Mouse (Mus musculus): ENCODE results near the gene Habp2. TPM values are rescaled to one million over a fixed set of nuclear protein-coding genes. Genes with fewer than 3 reads are reported as not detected.

Gene Habp2
- polyA plus RNA-seq, 1 experiment from 2014 or later = 0.14 TPM

- Histone ChIP-seq H3K36me3 (ENCODE audit: control insufficient read depth, insufficient read depth, low read length) (no peaks in the 10 kb centered on the region), H3K27ac (ENCODE audit: low read length) (no peak overlapping the region), H3K4me3 (ENCODE audit: low read depth, low read length) (no peak overlapping the region), H3K27me3 (ENCODE audit: control insufficient read depth, insufficient read depth, low read depth, low read length) (no peaks in the 10 kb centered on the region), H3K4me1 (ENCODE audit: control insufficient read depth, insufficient read depth, low read length) (peaks cover 13% of the 10 kb centered on the region), H3K9ac (ENCODE audit: low read depth, low read length) (no peak overlapping the region), H3K4me2 (ENCODE audit: low read length) (no peak overlapping the region), H3K9me3 (replicated peaks; ENCODE audit: control insufficient read depth, low read length, poor library complexity, severe bottlenecking) (no peaks in the 10 kb centered on the region)
- 92% methylated on average over 7 of the region's 7 CpGs for WGBS
- no peak for ATAC-seq
These were observed 32.3 kb downstream of the Habp2 start for GRCm38 (mm10) chr19:56319219-56319618.

GRCm38 (mm10) chr19:56319629-56320028, 32.7 kb downstream of the Habp2 start:
- no peaks in the 10 kb centered on the region for H3K27me3 ChIP-seq (ENCODE audit: control insufficient read depth, insufficient read depth, low read depth, low read length)
- peaks cover 13% of the 10 kb centered on the region for H3K4me1 ChIP-seq (ENCODE audit: control insufficient read depth, insufficient read depth, low read length)
- no peak overlapping the region; the same call in 1 of the 2 replicates for H3K9ac ChIP-seq (ENCODE audit: low read depth, low read length)
- no peak overlapping the region for H3K27ac ChIP-seq (ENCODE audit: low read length)
- H3K4me2 ChIP-seq (ENCODE audit: low read length) = no peak overlapping the region
- WGBS = 87% methylated on average over 6 of the region's 6 CpGs
- H3K4me3 ChIP-seq (ENCODE audit: low read depth, low read length) = no peak overlapping the region
- ATAC-seq = no peak
- H3K36me3 ChIP-seq (ENCODE audit: control insufficient read depth, insufficient read depth, low read length) = no peaks in the 10 kb centered on the region
- H3K9me3 ChIP-seq (replicated peaks; ENCODE audit: control insufficient read depth, low read length, poor library complexity, severe bottlenecking) = no peaks in the 10 kb centered on the region

DNA sequence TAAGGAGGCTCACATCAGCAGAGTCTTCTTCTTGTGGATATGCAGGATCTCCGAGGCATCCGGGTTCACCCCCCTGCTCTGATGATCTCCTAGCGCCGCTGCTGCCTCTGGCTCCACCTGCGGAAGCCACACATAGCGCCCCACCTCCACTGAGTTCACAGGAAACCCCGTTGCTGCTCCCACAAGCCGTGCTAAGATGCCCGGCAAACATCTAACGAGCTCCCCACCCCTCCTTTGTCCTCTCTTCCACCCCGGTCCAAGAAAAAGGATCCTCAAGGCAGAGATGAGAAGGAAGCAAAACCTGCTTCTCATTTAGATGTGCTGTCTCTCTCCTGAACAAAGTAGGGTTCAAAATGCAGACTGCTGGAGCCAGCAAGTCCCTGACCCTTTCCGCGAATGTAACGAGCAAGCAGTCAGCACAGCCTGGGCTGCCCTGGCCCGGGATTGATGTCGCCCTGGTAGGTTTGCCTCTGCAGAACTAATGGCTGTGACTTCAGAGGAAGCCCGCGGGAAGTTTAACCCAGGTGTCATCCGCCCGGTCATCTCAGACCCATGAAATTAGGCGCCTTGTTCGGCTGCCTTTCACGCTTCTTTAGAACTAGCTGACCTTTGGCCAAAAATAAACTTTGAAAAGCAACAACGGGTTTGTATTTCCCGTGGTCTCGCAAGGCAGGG, 33.4 kb downstream of the Habp2 start:
- Histone ChIP-seq H3K27me3 (ENCODE audit: control insufficient read depth, insufficient read depth, low read depth, low read length) (no peaks in the 10 kb centered on the region), H3K4me1 (ENCODE audit: control insufficient read depth, insufficient read depth, low read length) (peaks cover 13% of the 10 kb centered on the region), H3K4me3 (ENCODE audit: low read depth, low read length) (0 out of 2 replicates have a peak overlapping the region, but pooled peaks have one; percentile 9), H3K9ac (ENCODE audit: low read depth, low read length) (peak overlapping the region; percentile 34; the same call in 1 of the 2 replicates), H3K27ac (ENCODE audit: low read length) (peak overlapping the region; percentile 34; the same call in 1 of the 2 replicates), H3K4me2 (ENCODE audit: low read length) (peak overlapping the region; percentile 44), H3K9me3 (replicated peaks; ENCODE audit: control insufficient read depth, low read length, poor library complexity, severe bottlenecking) (no peaks in the 10 kb centered on the region), H3K36me3 (ENCODE audit: control insufficient read depth, insufficient read depth, low read length) (no peaks in the 10 kb centered on the region)
- WGBS = 18% methylated on average over 26 of the region's 26 CpGs
- peak; percentile 51; the same call in 1 of the 2 replicates for ATAC-seq

GRCm38 (mm10) chr19:56321303-56321920, 34.5 kb downstream of the Habp2 start:
- no peaks in the 10 kb centered on the region for H3K27me3 ChIP-seq (ENCODE audit: control insufficient read depth, insufficient read depth, low read depth, low read length)
- no peak overlapping the region for H3K4me3 ChIP-seq (ENCODE audit: low read depth, low read length)
- peaks cover 20% of the 10 kb centered on the region for H3K4me1 ChIP-seq (ENCODE audit: control insufficient read depth, insufficient read depth, low read length)
- no peak overlapping the region for H3K4me2 ChIP-seq (ENCODE audit: low read length)
- 75% methylated on average over 12 of the region's 12 CpGs for WGBS
- H3K9ac ChIP-seq (ENCODE audit: low read depth, low read length) = no peak overlapping the region
- no peak for ATAC-seq
- H3K9me3 ChIP-seq (replicated peaks; ENCODE audit: control insufficient read depth, low read length, poor library complexity, severe bottlenecking) = no peaks in the 10 kb centered on the region
- no peak overlapping the region for H3K27ac ChIP-seq (ENCODE audit: low read length)
- H3K36me3 ChIP-seq (ENCODE audit: control insufficient read depth, insufficient read depth, low read length) = no peaks in the 10 kb centered on the region

GRCm38 (mm10) chr19:56325676-56326075, 38.7 kb downstream of the Habp2 start:
- peak overlapping the region; percentile 32; the same call in 1 of the 2 replicates for H3K9ac ChIP-seq (ENCODE audit: low read depth, low read length)
- H3K4me1 ChIP-seq (ENCODE audit: control insufficient read depth, insufficient read depth, low read length) = peaks cover 14% of the 10 kb centered on the region
- no peak overlapping the region for H3K27ac ChIP-seq (ENCODE audit: low read length)
- ATAC-seq = no peak
- no peaks in the 10 kb centered on the region for H3K9me3 ChIP-seq (replicated peaks; ENCODE audit: control insufficient read depth, low read length, poor library complexity, severe bottlenecking)
- no peak overlapping the region for H3K4me2 ChIP-seq (ENCODE audit: low read length)
- no peak overlapping the region for H3K4me3 ChIP-seq (ENCODE audit: low read depth, low read length)
- no peaks in the 10 kb centered on the region for H3K36me3 ChIP-seq (ENCODE audit: control insufficient read depth, insufficient read depth, low read length)
- 50% methylated on average over 10 of the region's 10 CpGs for WGBS
- no peaks in the 10 kb centered on the region for H3K27me3 ChIP-seq (ENCODE audit: control insufficient read depth, insufficient read depth, low read depth, low read length)

DNA sequence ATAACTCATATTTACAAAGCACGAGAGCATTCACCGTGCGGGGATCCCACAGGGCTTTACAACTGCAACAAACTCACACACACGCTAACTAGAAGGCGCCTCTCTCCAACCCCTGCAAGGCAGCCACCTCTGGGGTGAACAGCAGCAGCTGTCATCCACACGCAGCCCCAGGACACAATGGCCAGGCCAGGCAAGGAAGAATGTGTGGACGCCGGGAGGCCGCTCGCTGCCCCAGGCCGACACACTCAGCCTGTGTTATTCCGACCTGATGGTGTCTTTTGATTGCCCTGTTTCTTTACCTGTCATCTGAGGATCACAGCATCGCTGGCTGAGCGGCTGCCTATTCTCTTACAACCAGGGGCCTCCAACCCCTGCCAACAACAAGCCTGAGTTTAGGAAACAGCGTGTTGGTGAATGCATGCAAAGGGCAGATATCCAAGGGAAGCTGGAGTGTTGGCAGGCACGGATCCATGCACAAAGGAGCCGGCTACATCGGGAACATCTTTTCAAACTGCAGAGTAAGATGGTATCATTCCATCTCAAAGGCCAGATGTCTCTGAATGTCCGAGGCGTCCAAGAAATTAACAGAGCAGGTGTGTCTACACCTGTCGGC, 39.4 kb downstream of the Habp2 start:
- 33% methylated on average over 21 of the region's 21 CpGs for WGBS
- peak; percentile 52; the same call in 1 of the 2 replicates for ATAC-seq

DNA sequence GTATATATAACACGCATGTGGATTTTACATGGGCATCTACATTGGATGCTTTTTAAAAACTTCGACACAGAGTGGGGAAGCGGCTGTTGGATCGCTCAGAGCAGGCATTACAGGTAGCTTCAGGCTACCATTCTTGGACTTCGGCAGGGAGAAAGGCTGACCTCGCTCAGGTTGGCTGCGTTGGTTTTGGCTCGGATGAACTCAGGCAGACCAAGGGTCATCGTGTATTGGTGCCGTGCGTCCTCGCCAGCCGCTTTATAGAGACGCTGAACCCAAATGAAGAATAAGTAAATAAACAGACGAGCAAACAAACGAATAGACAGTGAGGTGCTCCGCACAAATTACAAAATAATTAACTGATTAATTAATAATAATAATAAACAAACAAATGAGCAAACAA, 49.4 kb downstream of the Habp2 start:
- 95% methylated on average over 17 of the region's 17 CpGs for whole genome bisulfite sequencing
- Histone ChIP-seq H3K27ac (ENCODE audit: low read length) (no peak overlapping the region), H3K4me2 (ENCODE audit: low read length) (no peak overlapping the region), H3K9ac (ENCODE audit: low read depth, low read length) (no peak overlapping the region), H3K36me3 (ENCODE audit: control insufficient read depth, insufficient read depth, low read length) (no peaks in the 10 kb centered on the region), H3K4me1 (ENCODE audit: control insufficient read depth, insufficient read depth, low read length) (no peaks in the 10 kb centered on the region), H3K27me3 (ENCODE audit: control insufficient read depth, insufficient read depth, low read depth, low read length) (no peaks in the 10 kb centered on the region), H3K4me3 (ENCODE audit: low read depth, low read length) (no peak overlapping the region), H3K9me3 (replicated peaks; ENCODE audit: control insufficient read depth, low read length, poor library complexity, severe bottlenecking) (no peaks in the 10 kb centered on the region)
- no peak for ATAC-seq

More for the DNA sequence above, 39.4 kb downstream of the Habp2 start:
- Histone ChIP-seq H3K36me3 (ENCODE audit: control insufficient read depth, insufficient read depth, low read length) (no peaks in the 10 kb centered on the region), H3K4me3 (ENCODE audit: low read depth, low read length) (no peak overlapping the region), H3K4me1 (ENCODE audit: control insufficient read depth, insufficient read depth, low read length) (peaks cover 10% of the 10 kb centered on the region; the same call in 1 of the 2 replicates), H3K27ac (ENCODE audit: low read length) (0 out of 2 replicates have a peak overlapping the region, but pooled peaks have one; percentile 11), H3K9ac (ENCODE audit: low read depth, low read length) (peak overlapping the region; percentile 32; the same call in 1 of the 2 replicates), H3K9me3 (replicated peaks; ENCODE audit: control insufficient read depth, low read length, poor library complexity, severe bottlenecking) (no peaks in the 10 kb centered on the region), H3K4me2 (ENCODE audit: low read length) (no peak overlapping the region), H3K27me3 (ENCODE audit: control insufficient read depth, insufficient read depth, low read depth, low read length) (no peaks in the 10 kb centered on the region)

- no peaks in the 10 kb centered on the region for H3K27me3 ChIP-seq (ENCODE audit: control insufficient read depth, insufficient read depth, low read depth, low read length)
- no peaks in the 10 kb centered on the region for H3K36me3 ChIP-seq (ENCODE audit: control insufficient read depth, insufficient read depth, low read length)
- H3K9ac ChIP-seq (ENCODE audit: low read depth, low read length) = no peak overlapping the region
- no peaks in the 10 kb centered on the region for H3K9me3 ChIP-seq (replicated peaks; ENCODE audit: control insufficient read depth, low read length, poor library complexity, severe bottlenecking)
- H3K4me1 ChIP-seq (ENCODE audit: control insufficient read depth, insufficient read depth, low read length) = no peaks in the 10 kb centered on the region
- ATAC-seq = no peak
- H3K4me3 ChIP-seq (ENCODE audit: low read depth, low read length) = no peak overlapping the region
- no peak overlapping the region for H3K4me2 ChIP-seq (ENCODE audit: low read length)
- H3K27ac ChIP-seq (ENCODE audit: low read length) = no peak overlapping the region
- WGBS = 77% methylated on average over 12 of the region's 12 CpGs
These were observed 49.9 kb downstream of the Habp2 start for GRCm38 (mm10) chr19:56336826-56337225.

- Histone ChIP-seq H3K27me3 (ENCODE audit: control insufficient read depth, insufficient read depth, low read depth, low read length) (no peaks in the 10 kb centered on the region), H3K9ac (ENCODE audit: low read depth, low read length) (no peak overlapping the region), H3K27ac (ENCODE audit: low read length) (no peak overlapping the region), H3K9me3 (replicated peaks; ENCODE audit: control insufficient read depth, low read length, poor library complexity, severe bottlenecking) (no peaks in the 10 kb centered on the region), H3K4me2 (ENCODE audit: low read length) (no peak overlapping the region), H3K4me1 (ENCODE audit: control insufficient read depth, insufficient read depth, low read length) (peaks cover 17% of the 10 kb centered on the region), H3K4me3 (ENCODE audit: low read depth, low read length) (no peak overlapping the region), H3K36me3 (ENCODE audit: control insufficient read depth, insufficient read depth, low read length) (no peaks in the 10 kb centered on the region)
- ATAC-seq = no peak
- WGBS = 78% methylated on average over 8 of the region's 8 CpGs
These were observed 55.1 kb downstream of the Habp2 start for GRCm38 (mm10) chr19:56342006-56342405.

All from midbrain, embryonic 16.5 days (tissue).